Mouse (Mus musculus) C2C12 (cell line): Measurements from ENCODE around the gene Olfr222. TPM values are rescaled to one million over a fixed set of nuclear protein-coding genes. Genes with fewer than 3 reads are reported as not detected.

ENCODE experiments used
- H3K27me3 ChIP-seq: one replicate; pipeline ENCODE4 v1.6.1; 2011; ENCODE audit not compliant: control insufficient read depth, insufficient read depth, insufficient read length
- H3K36me3 ChIP-seq: one replicate; pipeline ENCODE4 v1.6.1; 2011; ENCODE audit not compliant: control insufficient read depth, insufficient read depth
- H3K4me3 ChIP-seq: one replicate; pipeline ENCODE4 v1.5.1; 2011; ENCODE audit warnings: mild to moderate bottlenecking, control low read depth; ENCODE audit not compliant: poor library complexity, insufficient read depth, severe bottlenecking
- H3K79me2 ChIP-seq: one replicate; pipeline ENCODE4 v1.6.1; 2011; ENCODE audit not compliant: control insufficient read depth, insufficient read depth
- H3K79me3 ChIP-seq: one replicate; pipeline ENCODE4 v1.6.1; 2011; ENCODE audit warnings: low read depth, control low read depth
- H3ac ChIP-seq: one replicate; pipeline ENCODE3; 2011; ENCODE audit warnings: low read depth; ENCODE audit not compliant: control insufficient read depth, insufficient read length
- CEBPB ChIP-seq: IDR thresholded peaks from one replicate; pipeline ENCODE4 v1.6.1; 2011; ENCODE audit warnings: low read depth, mild to moderate bottlenecking, control low read depth, moderate library complexity
- CTCF ChIP-seq: IDR thresholded peaks from one replicate; pipeline ENCODE4 v1.5.1; 2011; ENCODE audit not compliant: control insufficient read depth, insufficient read depth, insufficient read length
- FOSL1 ChIP-seq: IDR thresholded peaks from one replicate; pipeline ENCODE4 v1.8.0; 2011; ENCODE audit warnings: mild to moderate bottlenecking, low read length; ENCODE audit not compliant: poor library complexity, insufficient read depth, severe bottlenecking
- MAX ChIP-seq: IDR thresholded peaks from one replicate; pipeline ENCODE4 v1.6.1; 2011; ENCODE audit warnings: mild to moderate bottlenecking, control low read depth
- MYOD1 ChIP-seq: IDR thresholded peaks from one replicate; pipeline ENCODE4 v1.6.1; 2011; ENCODE audit warnings: low read depth; ENCODE audit not compliant: control insufficient read depth, insufficient read length
- MYOG ChIP-seq: IDR thresholded peaks from one replicate; pipeline ENCODE4 v1.6.1; 2011; ENCODE audit not compliant: control insufficient read depth, insufficient read length; ENCODE audit errors: extremely low read depth
- USF1 ChIP-seq: IDR thresholded peaks from one replicate; pipeline ENCODE4 v1.6.1; 2011; ENCODE audit warnings: low read depth, mild to moderate bottlenecking, control low read depth, moderate library complexity
- polyA plus RNA-seq: library from polyadenylated mRNA; unstranded; fragments of >200 nt; fragmentation: generic; extraction: Trizol; gene quantifications from one replicate; pipeline ENCODE4 v1.2.1, GENCODE M21; 2012; ENCODE audit warnings: missing spikeins

Gene Olfr222
- polyA plus RNA-seq, 1 experiment: not detected

- Histone ChIP-seq H3K4me3 (no peak within 1 kb of the TSS), H3K79me3 (no peaks in the 10 kb centered on the region), H3ac (no peak within 1 kb of the TSS), H3K27me3 (no peaks in the 10 kb centered on the region), H3K36me3 (no peaks in the 10 kb centered on the region), H3K79me2 (no peaks in the 10 kb centered on the region)
- TF ChIP-seq CTCF: no peak
- no peak for TF ChIP-seq MAX
- no peak for TF ChIP-seq USF1
- TF ChIP-seq MYOG: no peak
- TF ChIP-seq MYOD1: no peak
Observed at GRCm38 (mm10) chr11:59526472-59527080, 49.5 kb downstream of the Olfr222 start, which contains the start of gene Zkscan17. Zkscan17 (minus strand) TSS chr11:59526751.

- TF ChIP-seq CTCF: no peak
- no peak for TF ChIP-seq USF1
- TF ChIP-seq FOSL1: no peak
- no peak for TF ChIP-seq MYOG
- no peak for TF ChIP-seq MYOD1
- no peak for TF ChIP-seq MAX
- no peak for TF ChIP-seq CEBPB
- no peaks in the 10 kb centered on the region for H3K79me2 ChIP-seq
- H3K27me3 ChIP-seq: no peaks in the 10 kb centered on the region
- no peak overlapping the region for H3ac ChIP-seq
- no peak overlapping the region for H3K4me3 ChIP-seq
- no peaks in the 10 kb centered on the region for H3K36me3 ChIP-seq
- no peaks in the 10 kb centered on the region for H3K79me3 ChIP-seq
Observed at GRCm38 (mm10) chr11:59525237-59525636, 50.8 kb downstream of the Olfr222 start.

GRCm38 (mm10) chr11:59524150-59524549 lies 51.9 kb downstream of the Olfr222 start:
- no peak for TF ChIP-seq CTCF
- TF ChIP-seq FOSL1: no peak
- TF ChIP-seq MAX: no peak
- TF ChIP-seq MYOD1: no peak
- no peak for TF ChIP-seq USF1
- TF ChIP-seq CEBPB: no peak
- no peak for TF ChIP-seq MYOG
- no peak overlapping the region for H3ac ChIP-seq
- no peak overlapping the region for H3K4me3 ChIP-seq
- H3K79me3 ChIP-seq: no peaks in the 10 kb centered on the region
- H3K27me3 ChIP-seq: no peaks in the 10 kb centered on the region
- no peaks in the 10 kb centered on the region for H3K36me3 ChIP-seq
- no peaks in the 10 kb centered on the region for H3K79me2 ChIP-seq

Other genes with a start within 250 kb of the Olfr222 start
- not detected for gene Prss38, start 200.6 kb downstream of the Olfr222 start, polyA plus RNA-seq
- gene Jmjd4, start 126.2 kb downstream of the Olfr222 start, polyA plus RNA-seq: 5.1 TPM
- gene Snap47, start 125.0 kb downstream of the Olfr222 start, polyA plus RNA-seq: 54.3 TPM
- 0.73 TPM for gene Zfp867, start 103.8 kb downstream of the Olfr222 start, polyA plus RNA-seq
- gene Zkscan17, start 49.5 kb downstream of the Olfr222 start, polyA plus RNA-seq: 21.5 TPM
- gene Nlrp3, start 34.7 kb downstream of the Olfr222 start, polyA plus RNA-seq: 0.04 TPM
- gene Olfr223, start 17.1 kb upstream of the Olfr222 start, polyA plus RNA-seq: not detected
- gene Mprip, start 85.1 kb upstream of the Olfr222 start, polyA plus RNA-seq: 257 TPM
- gene Pld6, start 211.4 kb upstream of the Olfr222 start, polyA plus RNA-seq: 0.02 TPM
- 20.7 TPM for gene Flcn, start 233.8 kb upstream of the Olfr222 start, polyA plus RNA-seq